Mouse (Mus musculus): ENCODE results near the gene Foxd3.
"Not testable (repeated sequence)": the region's sequence is repeated elsewhere in the genome, so short reads cannot be mapped to it uniquely, and the experiment has no call there.

Gene Foxd3

GRCm38 (mm10) chr4:99655937-99656604 is at the start of gene Foxd3:
TSS of gene Foxd3 (plus strand) at chr4:99656299.
- in situ Hi-C loops (cut with MboI, MseI) = loop anchor here (10.0 to 25.0 kb wide), 2 partner anchors 231 to 259 kb away; no protein-coding TSS in a partner anchor

- in situ Hi-C loops (cut with MboI, MseI) = no loop called here
Observed at GRCm38 (mm10) chr4:99612156-99612555, 43.9 kb upstream of the Foxd3 start.

- in situ Hi-C loops (cut with MboI, MseI) = no loop called here
Observed at GRCm38 (mm10) chr4:99612609-99613350, 43.3 kb upstream of the Foxd3 start.

- in situ Hi-C loops (cut with MboI, MseI) = no loop called here
Observed at GRCm38 (mm10) chr4:99626047-99626844, 29.9 kb upstream of the Foxd3 start.

- in situ Hi-C loops (cut with MboI, MseI) = no loop called here
Observed at GRCm38 (mm10) chr4:99627057-99627456, 29.0 kb upstream of the Foxd3 start.

- in situ Hi-C loops (cut with MboI, MseI) = no loop called here
Observed at GRCm38 (mm10) chr4:99636038-99636437, 20.1 kb upstream of the Foxd3 start.

GRCm38 (mm10) chr4:99636711-99637110 is 19.4 kb upstream of the Foxd3 start:
- in situ Hi-C loops (cut with MboI, MseI) = no loop called here

- in situ Hi-C loops (cut with MboI, MseI) = not testable (repeated sequence)
Observed at GRCm38 (mm10) chr4:99640619-99641018, 15.5 kb upstream of the Foxd3 start.

GRCm38 (mm10) chr4:99641920-99642319 is 14.2 kb upstream of the Foxd3 start:
- in situ Hi-C loops (cut with MboI, MseI) = no loop called here

GRCm38 (mm10) chr4:99645560-99645959 is 10.5 kb upstream of the Foxd3 start:
- in situ Hi-C loops (cut with MboI, MseI) = no loop called here

- in situ Hi-C loops (cut with MboI, MseI) = loop anchor here (5.0 to 25.0 kb wide), 3 partner anchors 232 to 264 kb away; no protein-coding TSS in a partner anchor
Observed at GRCm38 (mm10) chr4:99650088-99650944, 5.8 kb upstream of the Foxd3 start.

- in situ Hi-C loops (cut with MboI, MseI) = loop anchor here (5.0 to 25.0 kb wide), 3 partner anchors 231 to 264 kb away; no protein-coding TSS in a partner anchor
Observed at GRCm38 (mm10) chr4:99650945-99651690, 5.0 kb upstream of the Foxd3 start.

GRCm38 (mm10) chr4:99651823-99652450 is 4.2 kb upstream of the Foxd3 start:
- in situ Hi-C loops (cut with MboI, MseI) = loop anchor here (5.0 to 25.0 kb wide), 3 partner anchors 230 to 263 kb away; no protein-coding TSS in a partner anchor

- in situ Hi-C loops (cut with MboI, MseI) = loop anchor here (5.0 to 25.0 kb wide), 3 partner anchors 230 to 262 kb away; no protein-coding TSS in a partner anchor
Observed at GRCm38 (mm10) chr4:99652576-99653210, 3.4 kb upstream of the Foxd3 start.

- in situ Hi-C loops (cut with MboI, MseI) = loop anchor here (5.0 to 25.0 kb wide), 3 partner anchors 229 to 262 kb away; no protein-coding TSS in a partner anchor
Observed at GRCm38 (mm10) chr4:99653216-99653607, 2.9 kb upstream of the Foxd3 start.

GRCm38 (mm10) chr4:99653608-99654221 is 2.4 kb upstream of the Foxd3 start:
- in situ Hi-C loops (cut with MboI, MseI) = loop anchor here (5.0 to 25.0 kb wide), 3 partner anchors 229 to 261 kb away; no protein-coding TSS in a partner anchor

GRCm38 (mm10) chr4:99654621-99655296 is 1.3 kb upstream of the Foxd3 start:
- in situ Hi-C loops (cut with MboI, MseI) = loop anchor here (5.0 to 25.0 kb wide), 3 partner anchors 228 to 260 kb away; no protein-coding TSS in a partner anchor
